Mouse (Mus musculus): ENCODE results near the gene Nalcn.

DNA sequence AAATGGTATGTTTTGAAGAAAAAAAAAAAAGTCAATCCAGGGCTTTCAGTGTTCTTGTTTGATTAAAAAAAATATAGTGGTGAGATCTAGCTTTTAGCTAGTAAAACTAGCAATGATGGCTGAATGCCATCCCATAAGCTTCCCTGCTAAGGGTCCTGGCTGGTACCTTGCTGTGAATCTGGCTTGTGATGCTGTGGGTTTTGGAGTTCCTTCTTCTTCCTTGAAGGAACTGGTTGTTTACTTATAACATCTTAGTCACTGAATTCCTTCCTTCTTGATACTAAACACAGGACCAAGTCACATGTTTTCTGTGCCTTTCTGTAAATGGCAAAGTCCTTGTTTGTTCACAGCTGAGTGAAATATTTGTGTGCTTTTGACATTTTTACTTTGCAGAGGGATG is 36.3 kb upstream of the Nalcn start:
- TF ChIP-seq CTCF (IDR thresholded peaks at IDR 0.05; ENCODE audit: low read depth), result no peak
- TF ChIP-seq EP300 (IDR thresholded peaks at IDR 0.05; ENCODE audit: low read depth), result no peak

All from liver, embryonic 14.5 days (tissue).